Mouse (Mus musculus) cerebellum, adult 11-12 months (tissue): ENCODE results near the gene Btbd35f19.
"Not testable (repeated sequence)": the region's sequence is repeated elsewhere in the genome, so short reads cannot be mapped to it uniquely, and the experiment has no call there.

ENCODE experiments used
- DNase-seq: peaks from one replicate; pipeline ENCODE4 v3.0.0; 2022

The Btbd35f19 gene

DNA sequence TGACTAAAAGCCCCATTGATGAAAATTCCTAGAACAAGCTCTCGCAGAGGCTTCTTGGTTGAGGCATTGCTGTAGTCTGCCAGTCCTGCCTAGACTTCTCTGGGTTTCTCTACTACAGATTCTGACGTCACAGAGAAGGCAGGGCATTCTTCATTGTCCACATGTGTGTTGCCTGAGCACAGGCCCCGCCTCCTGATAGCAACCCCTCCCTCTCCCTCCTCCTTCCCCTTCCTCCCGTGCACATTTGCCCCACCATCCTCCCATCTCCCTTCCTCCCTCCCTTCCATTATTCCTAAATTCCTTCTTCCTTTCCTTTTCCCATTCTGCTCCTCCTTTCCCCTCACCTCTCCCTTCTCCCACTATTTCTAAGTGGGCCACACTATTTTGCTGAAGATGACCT lies at the start of gene Btbd35f19:
Gene Btbd35f19 (minus strand): TSS at position 101 of the 400 bp plus-strand sequence.
- DNase-seq: not testable (repeated sequence)

DNA sequence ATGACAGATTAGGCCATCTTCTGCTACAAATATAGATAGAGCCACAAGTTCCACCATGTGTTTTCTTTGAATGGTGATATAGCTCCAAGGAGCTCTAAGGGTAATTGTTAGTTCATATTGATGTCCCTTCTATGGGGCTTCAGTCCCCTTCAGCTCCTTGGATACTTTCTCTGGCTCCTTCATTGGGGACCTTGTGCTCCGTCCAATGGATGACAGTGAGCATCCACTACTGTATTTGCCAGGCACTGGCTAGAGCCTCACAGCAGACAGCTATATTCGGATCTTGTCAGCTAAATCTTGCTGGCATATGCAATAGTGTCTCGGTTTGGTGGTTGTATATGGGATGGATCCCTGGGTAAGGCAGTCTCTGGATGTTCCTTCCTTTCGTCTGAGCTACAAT lies 41.8 kb downstream of the Btbd35f19 start:
- DNase-seq: not testable (repeated sequence)

DNA sequence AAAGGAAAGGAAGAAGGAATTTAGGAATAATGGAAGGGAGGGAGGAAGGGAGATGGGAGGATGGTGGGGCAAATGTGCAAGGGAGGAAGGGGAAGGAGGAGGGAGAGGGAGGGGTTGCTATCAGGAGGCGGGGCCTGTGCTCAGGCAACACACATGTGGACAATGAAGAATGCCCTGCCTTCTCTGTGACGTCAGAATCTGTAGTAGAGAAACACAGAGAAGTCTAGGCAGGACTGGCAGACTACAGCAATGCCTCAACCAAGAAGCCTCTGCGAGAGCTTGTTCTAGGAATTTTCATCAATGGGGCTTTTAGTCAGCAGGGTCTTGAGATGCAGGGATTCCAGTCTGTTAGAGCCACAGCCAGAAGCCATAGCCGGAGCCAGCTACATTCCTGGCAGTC lies 47.6 kb downstream of the Btbd35f19 start, which contains the start of gene Btbd35f26:
Gene Btbd35f26 (plus strand): TSS at position 301 of the 400 bp plus-strand sequence.
- DNase-seq: not testable (repeated sequence)
